Mouse (Mus musculus): ENCODE results near the gene Tenm2.

Tenm2 gene

DNA sequence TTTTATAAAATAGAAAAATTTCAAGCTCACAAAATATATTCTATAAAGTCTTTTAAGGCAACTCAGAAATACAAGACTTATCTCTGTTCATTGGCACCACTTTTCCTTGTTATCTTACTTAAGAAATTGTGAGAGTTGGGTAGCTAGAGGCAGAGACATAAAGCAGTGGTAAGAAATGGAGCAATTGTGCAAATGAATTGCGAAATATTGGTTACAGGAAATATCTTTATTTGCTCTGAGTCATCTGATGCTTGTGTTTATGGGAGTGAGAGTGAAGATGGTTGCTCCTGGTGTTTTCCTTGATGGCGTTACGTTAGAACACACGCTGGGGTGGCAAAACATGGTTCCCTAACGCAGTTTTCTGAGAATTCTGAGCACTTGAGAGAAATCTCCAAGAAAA lies 156.4 kb downstream of the Tenm2 start:
- no peak for DNase-seq (ENCODE audit: low read depth)

- DNase-seq (ENCODE audit: low read depth): no peak
Observed at GRCm38 (mm10) chr11:37076989-37077598, 158.7 kb downstream of the Tenm2 start.

GRCm38 (mm10) chr11:37075349-37075748 lies 160.4 kb downstream of the Tenm2 start:
- no peak for DNase-seq (ENCODE audit: low read depth)

- no peak for DNase-seq (ENCODE audit: low read depth)
Observed at GRCm38 (mm10) chr11:37065459-37065858, 170.3 kb downstream of the Tenm2 start.

DNA sequence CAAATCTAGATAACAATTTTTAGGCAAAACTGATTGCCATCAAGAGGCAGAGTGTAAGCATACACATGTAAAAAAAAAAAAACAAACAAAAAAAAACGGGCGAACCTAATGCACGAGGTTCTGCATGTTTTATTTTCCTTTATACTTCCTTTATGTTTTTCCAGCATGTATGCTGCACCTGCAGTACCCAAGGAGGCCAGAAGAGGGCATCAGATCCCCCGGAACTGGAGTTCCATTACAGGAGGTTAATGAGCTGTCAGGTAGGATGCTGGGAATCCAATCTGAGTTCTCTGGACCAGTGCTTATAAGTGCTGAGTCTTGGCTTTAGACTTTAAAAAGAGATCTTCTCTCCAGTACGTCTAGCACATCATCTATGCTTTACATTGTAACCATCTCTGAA lies 189.1 kb downstream of the Tenm2 start:
- DNase-seq (ENCODE audit: low read depth): no peak

DNA sequence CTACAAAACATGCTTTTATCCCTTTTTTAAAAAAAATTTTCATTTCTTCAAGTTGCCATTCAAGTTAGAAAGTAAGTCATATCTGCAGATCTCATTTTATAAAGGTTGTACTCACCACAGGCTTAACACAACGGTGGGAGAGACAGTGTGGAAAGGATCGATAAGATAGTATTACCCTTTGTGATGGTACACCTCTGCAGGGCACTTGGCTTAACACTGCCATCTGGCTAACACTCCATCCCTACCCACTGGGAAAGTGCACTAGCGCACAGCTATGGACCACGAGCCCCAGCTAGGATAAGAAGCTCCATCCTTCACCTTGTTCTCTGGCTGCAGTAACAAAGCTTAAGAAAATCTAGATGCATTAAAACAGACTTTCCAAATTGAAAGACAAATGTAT lies 194.5 kb downstream of the Tenm2 start:
- no peak for DNase-seq (ENCODE audit: low read depth)

- DNase-seq (ENCODE audit: low read depth): no peak
Observed at GRCm38 (mm10) chr11:37039283-37039682, 196.5 kb downstream of the Tenm2 start.

DNA sequence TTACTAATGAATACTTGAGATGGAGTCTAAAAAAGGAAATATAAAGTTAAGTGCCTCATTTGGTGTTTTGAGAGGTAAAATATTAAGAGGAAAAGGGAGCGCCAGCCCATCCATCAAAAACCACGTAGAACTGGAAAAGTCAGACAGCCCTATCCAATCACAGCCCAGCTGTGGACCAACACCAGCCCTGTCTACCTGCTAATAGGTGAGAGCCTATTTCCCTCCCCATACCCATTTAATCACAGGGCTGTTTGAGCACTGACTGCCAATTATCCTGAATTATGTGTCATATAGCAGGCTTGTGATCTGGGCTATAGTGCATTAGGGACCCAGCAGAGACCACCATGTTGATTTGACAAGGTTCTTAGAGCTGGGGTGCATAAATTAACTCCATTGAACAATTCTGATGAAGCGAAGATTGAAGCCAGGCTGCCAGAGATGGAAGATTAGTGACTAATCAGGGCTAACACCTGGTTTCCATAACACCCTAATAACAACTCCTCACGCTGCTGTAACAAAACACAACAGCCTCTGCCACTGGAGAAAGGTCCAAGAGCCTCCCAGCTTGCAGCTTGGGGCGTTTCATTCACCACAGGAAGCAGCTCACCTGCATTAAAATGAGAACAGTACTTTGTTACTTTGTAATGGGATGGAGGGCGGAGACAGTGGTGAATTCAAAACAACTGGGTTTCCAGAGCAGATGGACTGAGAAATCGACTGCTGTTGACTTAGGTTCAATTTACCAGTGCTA lies 204.3 kb downstream of the Tenm2 start:
- no peak for DNase-seq (ENCODE audit: low read depth)

GRCm38 (mm10) chr11:37011900-37012299 lies 223.9 kb downstream of the Tenm2 start:
- DNase-seq (ENCODE audit: low read depth): no peak

- no peak for DNase-seq (ENCODE audit: low read depth)
Observed at GRCm38 (mm10) chr11:37009243-37009642, 226.5 kb downstream of the Tenm2 start.

DNA sequence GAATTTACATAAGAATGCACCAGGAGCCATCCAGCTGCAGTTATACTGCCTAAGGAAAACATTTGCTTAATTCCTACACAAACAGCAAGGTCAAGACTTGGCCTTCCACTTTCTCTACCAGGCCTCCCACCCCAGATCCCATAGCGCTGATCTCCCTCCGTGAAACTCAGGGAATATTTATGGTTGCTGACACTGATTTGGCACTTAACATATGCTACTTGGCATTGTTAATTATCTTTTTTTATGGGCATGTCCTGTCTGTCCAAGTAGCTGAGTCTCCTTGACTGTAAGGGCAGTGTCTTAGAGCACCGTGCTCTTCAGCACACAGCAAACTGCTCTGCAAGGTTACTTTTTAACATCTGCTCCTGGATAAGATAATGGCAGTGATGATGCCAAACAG lies 238.1 kb downstream of the Tenm2 start:
- DNase-seq (ENCODE audit: low read depth): no peak

DNA sequence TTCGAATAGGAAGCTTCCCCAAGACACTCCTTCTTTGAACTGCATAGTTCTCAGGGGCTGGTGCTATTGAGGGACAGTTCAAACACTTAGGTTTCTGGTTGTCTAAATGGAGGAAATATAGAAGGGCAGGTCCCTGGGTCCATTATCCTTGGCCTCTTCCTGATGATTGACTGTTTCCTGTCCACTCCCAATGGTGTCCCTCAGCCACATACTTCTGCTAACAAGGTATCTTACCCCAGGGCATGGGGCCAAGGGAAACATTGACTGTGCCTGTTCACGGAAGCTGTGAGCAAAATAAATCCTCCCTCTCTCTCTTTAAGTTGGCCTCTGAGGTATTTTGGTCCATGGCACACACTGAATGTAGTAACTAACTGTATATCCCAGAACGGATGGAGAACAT lies 244.9 kb downstream of the Tenm2 start:
- no peak for DNase-seq (ENCODE audit: low read depth)

DNA sequence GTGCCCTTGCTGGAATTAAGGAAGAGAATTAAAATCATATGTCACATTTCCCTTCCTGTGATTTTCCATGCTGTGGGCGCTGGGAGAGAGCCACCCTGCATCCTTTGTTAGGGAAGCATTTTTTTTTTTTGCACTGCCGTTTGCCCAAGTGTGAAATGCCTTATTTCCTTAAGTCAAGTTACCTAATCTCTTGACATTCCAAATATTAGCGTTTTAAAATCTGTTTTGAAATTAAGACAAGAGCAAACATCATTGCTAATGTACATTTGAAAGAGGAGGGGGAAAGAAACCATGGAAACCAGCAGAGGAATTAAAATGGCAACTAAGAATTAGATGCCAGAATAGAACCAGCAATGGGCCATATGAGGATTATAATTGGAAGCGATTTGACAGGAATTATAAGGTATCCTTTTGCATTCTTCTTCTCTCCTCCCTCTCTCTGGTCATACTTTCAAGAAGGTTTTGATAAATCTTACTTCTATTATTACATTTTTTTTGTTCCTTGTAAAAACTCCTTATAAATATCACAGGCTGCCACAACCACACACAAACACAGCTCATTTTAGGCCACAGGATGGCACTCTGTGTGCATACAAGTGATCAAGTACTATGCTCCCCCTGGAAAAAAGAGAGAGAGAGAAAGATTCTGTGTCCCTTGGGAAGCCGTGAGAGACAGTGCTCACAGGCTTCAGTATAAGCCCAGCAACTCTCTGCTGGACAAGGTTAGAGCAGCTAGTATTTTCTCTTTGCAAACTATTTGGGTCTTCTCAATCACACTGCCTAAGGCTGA lies 246.8 kb downstream of the Tenm2 start:
- DNase-seq (ENCODE audit: low read depth): no peak

- no peak for DNase-seq (ENCODE audit: low read depth)
Observed at GRCm38 (mm10) chr11:36974142-36974541, 261.6 kb downstream of the Tenm2 start.

GRCm38 (mm10) chr11:36958102-36958501 lies 277.7 kb downstream of the Tenm2 start:
- no peak for DNase-seq (ENCODE audit: low read depth)

- no peak for DNase-seq (ENCODE audit: low read depth)
Observed at GRCm38 (mm10) chr11:36941429-36941828, 294.3 kb downstream of the Tenm2 start.

DNA sequence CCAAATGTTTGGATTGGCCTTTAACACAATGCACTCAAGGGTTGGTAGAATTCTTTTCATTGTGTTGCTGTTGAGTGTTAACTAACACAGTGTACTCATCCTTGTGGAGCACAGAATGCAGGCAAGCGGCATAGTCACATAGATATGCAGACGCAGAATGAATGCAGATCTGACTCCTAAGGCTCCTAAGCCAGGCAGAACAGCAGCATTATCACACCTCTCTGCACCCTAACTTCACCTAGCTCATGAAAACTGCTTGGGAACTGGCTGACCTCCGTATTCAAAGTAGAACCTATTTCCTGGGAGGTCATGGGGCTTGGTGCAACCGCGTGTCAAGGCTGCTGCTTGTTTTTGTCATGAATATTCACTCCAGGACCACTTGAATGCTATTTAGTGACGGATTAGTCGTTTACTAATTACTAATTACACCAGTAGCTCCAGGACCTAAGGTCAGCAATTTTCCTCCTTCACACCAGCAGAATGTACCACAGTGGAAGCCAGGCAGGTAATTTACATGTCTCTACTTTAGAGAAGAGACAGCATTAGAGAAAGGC lies 295.1 kb downstream of the Tenm2 start:
- DNase-seq (ENCODE audit: low read depth): no peak

DNA sequence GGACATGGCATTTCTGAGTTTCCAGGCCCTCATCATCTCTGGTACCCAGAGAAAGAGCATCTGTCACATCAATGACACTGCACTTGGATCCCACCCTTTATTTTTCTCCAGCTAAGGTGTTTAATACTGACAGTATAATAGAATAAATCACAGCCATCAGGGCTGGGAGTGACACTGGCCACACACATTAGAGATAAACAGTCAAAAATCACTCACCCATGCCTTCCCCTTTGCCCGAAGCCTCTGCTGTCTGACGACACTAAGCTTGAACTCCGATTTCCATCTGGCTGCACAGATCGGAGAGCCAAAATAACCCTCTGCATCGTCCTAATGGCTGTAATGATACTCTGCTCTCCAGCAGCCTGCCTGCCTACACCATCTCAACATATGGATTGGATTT lies 305.9 kb downstream of the Tenm2 start:
- DNase-seq (ENCODE audit: low read depth): no peak

DNA sequence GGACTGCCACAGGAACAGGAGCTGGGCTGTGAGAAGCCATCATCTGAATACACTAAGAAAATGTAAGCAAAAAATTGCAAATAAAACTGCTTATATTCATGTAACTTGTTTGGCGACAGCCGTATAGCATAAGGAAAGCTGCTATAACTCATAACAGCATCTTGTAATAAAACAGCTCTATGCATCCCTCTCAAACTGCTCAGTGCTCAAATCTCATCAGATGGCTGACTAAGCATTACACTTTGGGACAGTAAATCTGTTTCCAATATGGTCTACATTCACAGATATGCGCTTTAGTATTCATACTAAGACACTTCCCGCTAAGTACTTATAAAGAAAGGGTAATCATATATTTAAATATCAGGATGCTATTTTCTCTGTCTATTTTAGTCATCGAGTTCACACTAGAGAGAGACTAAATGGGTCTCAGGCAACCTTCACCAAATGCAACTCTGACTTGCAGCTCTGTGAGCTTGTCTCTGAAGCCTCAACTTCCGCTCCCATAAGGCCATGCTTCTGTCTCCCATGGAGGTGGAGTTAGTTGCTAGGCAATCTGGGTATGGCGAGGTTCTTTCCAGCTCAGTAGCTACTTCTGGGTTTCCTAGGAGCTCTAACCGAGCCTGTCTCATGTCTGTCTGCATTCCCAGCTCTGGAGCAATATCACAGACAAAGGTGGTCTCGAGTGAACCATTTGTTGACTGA lies 308.9 kb downstream of the Tenm2 start:
- DNase-seq (ENCODE audit: low read depth): no peak

DNA sequence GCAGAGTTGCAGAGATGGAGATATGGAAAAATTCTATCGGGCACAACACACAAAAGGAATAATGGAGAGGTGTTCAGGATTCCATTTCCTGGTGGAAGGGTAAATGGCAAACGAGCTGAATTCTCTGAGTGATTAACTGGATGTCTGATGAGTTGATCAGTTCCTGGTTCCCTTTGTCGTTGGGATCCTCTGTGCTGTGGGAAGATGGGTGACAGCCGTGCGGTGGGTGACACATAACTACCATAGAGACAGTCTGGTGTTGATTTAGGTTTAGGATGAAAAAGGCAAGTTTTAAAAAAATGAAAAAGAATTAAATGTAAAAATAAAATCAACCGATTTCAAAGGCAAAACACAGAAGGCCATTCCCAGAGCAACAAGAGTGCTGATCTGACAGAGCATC lies 316.5 kb downstream of the Tenm2 start:
- no peak for DNase-seq (ENCODE audit: low read depth)

- no peak for DNase-seq (ENCODE audit: low read depth)
Observed at GRCm38 (mm10) chr11:36911406-36911805, 324.4 kb downstream of the Tenm2 start.

DNA sequence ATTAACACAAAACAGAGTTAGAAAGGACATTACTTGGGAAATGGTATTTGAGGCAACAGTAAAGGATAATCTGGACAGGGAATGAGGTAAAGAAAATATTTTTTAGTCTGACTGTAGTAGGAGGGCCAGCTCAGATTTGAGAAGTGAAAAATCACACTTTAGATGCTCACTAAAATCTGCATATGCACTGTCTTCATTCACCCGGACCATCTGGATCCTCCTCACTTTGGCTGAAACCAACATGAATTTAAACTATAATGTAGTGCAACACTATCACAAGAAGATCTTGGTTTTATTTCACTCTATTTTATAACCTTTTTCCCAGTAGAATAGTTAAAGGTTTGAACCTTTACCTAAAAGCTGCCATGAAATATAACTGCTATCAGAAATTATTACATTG lies 326.7 kb downstream of the Tenm2 start:
- DNase-seq (ENCODE audit: low read depth): no peak
